Mouse (Mus musculus) thymus, adult 2 months (tissue): ENCODE measurements at regions not wholly inside any gene's neighbourhood (a gene's known extent, or its start where the extent isn't known, plus 50 kb on each side); places are given as distances from the start of the nearest gene placed in this dataset.

Experiments
- CTCF ChIP-seq: fragments of 200-500 bp; IDR thresholded peaks from 2 replicates; pipeline ENCODE4 v1.5.1; 2012; ENCODE audit warnings: mild to moderate bottlenecking, control low read depth, low read length, moderate library complexity, borderline replicate concordance; ENCODE audit not compliant: control insufficient read depth, poor library complexity, insufficient read depth; ENCODE audit errors: extremely low read depth
- POLR2A ChIP-seq: fragments of 200-500 bp; IDR thresholded peaks from 2 replicates; pipeline ENCODE4 v1.6.1; 2012; ENCODE audit warnings: mild to moderate bottlenecking, low read length, control low read depth, moderate library complexity; ENCODE audit not compliant: control insufficient read depth, poor library complexity, insufficient read depth; ENCODE audit errors: extremely low read depth

DNA sequence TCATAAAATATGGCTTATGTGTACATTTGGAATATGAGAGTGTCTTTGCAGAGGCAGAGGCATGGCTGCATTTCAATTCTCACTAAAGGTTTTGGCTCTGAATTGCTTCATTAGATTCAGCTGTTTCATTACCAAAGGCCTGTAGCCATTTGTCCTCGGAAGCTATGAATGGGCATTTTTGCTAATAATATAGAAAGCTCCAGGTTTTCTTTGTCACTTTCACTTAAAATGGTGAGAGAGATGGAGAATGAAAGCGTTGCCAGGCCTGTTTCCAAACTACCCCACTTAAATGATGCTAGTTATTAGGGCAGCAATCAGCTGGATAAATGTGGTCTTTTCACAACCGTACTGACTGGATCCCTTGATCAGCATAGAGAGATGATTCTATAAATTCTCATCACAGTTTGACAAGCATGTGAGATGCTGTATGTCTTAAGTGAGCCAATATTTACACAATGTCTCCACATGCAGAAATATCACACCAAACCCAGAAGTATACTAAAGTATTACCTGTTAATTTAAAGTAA is 454.5 kb downstream of the Fat4 start:
- TF ChIP-seq CTCF (no peak), POLR2A (no peak)
